Mouse (Mus musculus) forebrain, embryonic 16.5 days (tissue): ENCODE results near the gene Birc7. TPM values are rescaled to one million over a fixed set of nuclear protein-coding genes. Genes with fewer than 3 reads are reported as not detected.

Experiments used
- microRNA-seq: library from miRNA; unstranded; fragments of <30 nt; microRNA quantifications from one replicate; pipeline ENCODE4, GENCODE M21; 2017
- polyA plus RNA-seq: library from polyadenylated mRNA; unstranded; fragments of >200 nt; fragmentation: Nextera tagmentation; extraction: Ambion mirVana; gene quantifications from 2 replicates; pipeline ENCODE4 v1.2.1, GENCODE M21; 2015

Gene Birc7
- polyA plus RNA-seq, 1 experiment from 2014 or later = not detected

Small RNAs within 50 kb of the gene (microRNA-seq; reads per million reads assigned to microRNA genes)
- gene Mir124a-3 = 3.1 reads per million, percentile 12 among the genes with 10 or more reads in this experiment

Other genes starting within 250 kb of the Birc7 start
- 29.4 and 30.3 TPM in 2 replicates for gene Dido1, start 219.0 kb upstream of the Birc7 start, polyA plus RNA-seq
- 57.2 and 58.3 TPM in 2 replicates for gene Gid8, start 218.9 kb upstream of the Birc7 start, polyA plus RNA-seq
- 0.22 and 0.48 TPM in 2 replicates for gene Slc17a9, start 203.8 kb upstream of the Birc7 start, polyA plus RNA-seq
- gene Bhlhe23, start 152.1 kb upstream of the Birc7 start, polyA plus RNA-seq = 0.13 and 0.75 TPM in 2 replicates
- 44.9 and 50.1 TPM in 2 replicates for gene Ythdf1, start 8.1 kb upstream of the Birc7 start, polyA plus RNA-seq
- gene Nkain4, start 25.7 kb downstream of the Birc7 start, polyA plus RNA-seq = 52.3 and 56.7 TPM in 2 replicates
- 103 and 125 TPM in 2 replicates for gene Arfgap1, start 38.2 kb downstream of the Birc7 start, polyA plus RNA-seq
- 0.13 and 0.15 TPM in 2 replicates for gene Col20a1, start 57.5 kb downstream of the Birc7 start, polyA plus RNA-seq
- 6.9 and 9.9 TPM in 2 replicates for gene Chrna4, start 114.5 kb downstream of the Birc7 start, polyA plus RNA-seq
- 45.5 and 54.9 TPM in 2 replicates for gene Kcnq2, start 206.3 kb downstream of the Birc7 start, polyA plus RNA-seq
- gene Eef1a2, start 228.0 kb downstream of the Birc7 start, polyA plus RNA-seq = 5.7 and 6.0 TPM in 2 replicates